Mouse (Mus musculus) neural tube, embryonic 14.5 days (tissue): ENCODE data around the gene Rfx1. TPM values are rescaled to one million over a fixed set of nuclear protein-coding genes. Genes with fewer than 3 reads are reported as not detected.

Source experiments
- ATAC-seq: fragments of 200-750 bp; cut with Nextera tagmentation; 2 replicates; pipeline ENCODE4 v1.8.0; 2017; ENCODE audit warnings: low read depth, mild to moderate bottlenecking, moderate TSS enrichment, moderate library complexity
- H3K27ac ChIP-seq: fragments of 300-500 bp; sonication (generic); 2 replicates; pipeline ENCODE4 v1.5.1; 2014; ENCODE audit warnings: low read depth, mild to moderate bottlenecking, control low read depth, low read length, moderate library complexity, mixed read lengths
- H3K27me3 ChIP-seq: fragments of 300-500 bp; sonication (generic); 2 replicates; pipeline ENCODE4 v1.6.1; 2014; ENCODE audit warnings: low read length; ENCODE audit not compliant: control insufficient read depth, insufficient read depth
- H3K36me3 ChIP-seq: fragments of 300-500 bp; sonication (generic); 2 replicates; pipeline ENCODE4 v1.6.1; 2014; ENCODE audit warnings: low read length, mixed read lengths; ENCODE audit not compliant: control insufficient read depth, insufficient read depth
- H3K4me1 ChIP-seq: fragments of 300-500 bp; sonication (generic); 2 replicates; pipeline ENCODE4 v1.6.1; 2014; ENCODE audit warnings: low read length; ENCODE audit not compliant: control insufficient read depth, insufficient read depth
- H3K4me2 ChIP-seq: fragments of 300-500 bp; sonication (generic); 2 replicates; pipeline ENCODE4 v1.6.1; 2014; ENCODE audit warnings: mild to moderate bottlenecking, low read depth, low read length, control low read depth
- H3K4me3 ChIP-seq: fragments of 300-500 bp; sonication (generic); 2 replicates; pipeline ENCODE4 v1.5.1; 2014; ENCODE audit warnings: low read depth, low read length, control low read depth, mixed read lengths
- H3K9ac ChIP-seq: fragments of 300-500 bp; sonication (generic); replicated peaks from 2 replicates; pipeline ENCODE4 v1.6.1; 2014; ENCODE audit warnings: low read depth, mild to moderate bottlenecking, control low read depth, low read length, mixed read lengths
- H3K9me3 ChIP-seq: fragments of 300-500 bp; sonication (generic); 2 replicates; pipeline ENCODE4 v1.6.1; 2016; ENCODE audit warnings: low read length; ENCODE audit not compliant: control insufficient read depth
- WGBS: fragments of 180-500 bp; shearing (Covaris S2); extraction: QIAGEN DNeasy Blood & Tissue Kit; methylation state at CpG from one replicate; pipeline ENCODE4 v1.1.7; 2014; 5-methylcytosine and 5-hydroxymethylcytosine counted together
- polyA plus RNA-seq: library from polyadenylated mRNA; unstranded; fragments of >200 nt; fragmentation: Nextera tagmentation; extraction: Ambion mirVana; gene quantifications from 2 replicates; pipeline ENCODE4 v1.2.1, GENCODE M21; 2014

Gene Rfx1
- polyA plus RNA-seq, 1 experiment from 2014 or later = 12.8 TPM

GRCm38 (mm10) chr8:84048171-84048570 lies 18.5 kb upstream of the Rfx1 start:
- Histone ChIP-seq H3K4me3 (no peak overlapping the region), H3K4me1 (no peaks in the 10 kb centered on the region), H3K27me3 (peaks cover 16% of the 10 kb centered on the region), H3K4me2 (no peak overlapping the region), H3K36me3 (no peaks in the 10 kb centered on the region), H3K9me3 (no peaks in the 10 kb centered on the region), H3K9ac (no peak overlapping the region), H3K27ac (no peak overlapping the region)
- ATAC-seq = no peak
- 69% methylated on average over 5 of the region's 5 CpGs for WGBS

- Histone ChIP-seq H3K4me3 (no peak overlapping the region), H3K4me2 (no peak overlapping the region), H3K36me3 (no peaks in the 10 kb centered on the region), H3K27me3 (no peaks in the 10 kb centered on the region), H3K9me3 (no peaks in the 10 kb centered on the region), H3K9ac (no peak overlapping the region), H3K4me1 (no peaks in the 10 kb centered on the region), H3K27ac (no peak overlapping the region)
- no peak for ATAC-seq
- WGBS = 82% methylated on average over 3 of the region's 3 CpGs
These were observed 13.9 kb upstream of the Rfx1 start for GRCm38 (mm10) chr8:84052746-84053145.

DNA sequence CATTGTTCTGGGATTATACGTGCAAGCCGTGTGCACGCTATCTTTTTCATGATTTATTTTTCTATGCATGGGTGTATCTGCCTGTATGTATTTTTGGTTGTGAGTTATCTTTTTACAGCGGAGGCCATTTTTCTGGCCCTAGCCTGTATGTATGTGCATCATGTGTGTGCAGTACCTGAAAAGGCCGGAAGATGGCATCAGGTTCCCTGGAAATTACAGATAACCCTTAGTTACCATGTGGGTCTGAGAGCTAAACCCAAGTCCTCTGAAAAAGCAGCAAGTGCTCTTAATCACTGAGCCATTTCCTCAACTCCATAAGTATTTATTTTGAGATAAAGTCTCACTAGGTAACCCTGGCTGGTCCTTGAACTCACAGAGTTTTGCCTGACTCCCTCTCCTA lies 13.4 kb upstream of the Rfx1 start:
- no peak overlapping the region for H3K27ac ChIP-seq
- H3K9ac ChIP-seq = no peak overlapping the region
- H3K9me3 ChIP-seq = no peaks in the 10 kb centered on the region
- no peak overlapping the region for H3K4me3 ChIP-seq
- 93% methylated on average over 5 of the region's 5 CpGs for WGBS
- no peak for ATAC-seq
- H3K36me3 ChIP-seq = no peaks in the 10 kb centered on the region
- no peaks in the 10 kb centered on the region for H3K27me3 ChIP-seq
- no peak overlapping the region for H3K4me2 ChIP-seq
- no peaks in the 10 kb centered on the region for H3K4me1 ChIP-seq

DNA sequence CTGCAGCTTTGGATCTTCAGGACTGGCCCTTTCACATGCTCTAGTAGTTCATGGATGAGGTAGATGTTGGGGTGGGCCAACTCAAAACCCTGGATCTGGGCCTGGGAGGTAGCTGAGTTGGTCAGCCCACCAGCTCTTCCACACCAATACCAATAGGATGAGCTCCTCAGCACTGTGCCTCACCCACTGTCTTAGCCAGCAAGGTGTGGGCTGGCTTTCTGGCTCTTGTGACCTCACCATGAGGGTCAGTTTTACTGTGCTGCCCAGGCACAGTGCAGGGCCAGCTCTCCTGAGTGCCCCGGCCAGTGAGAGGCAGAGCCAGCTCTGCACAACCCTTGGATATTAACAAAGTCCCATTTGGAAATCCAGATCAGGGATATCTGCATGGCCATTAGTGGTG lies 8.8 kb upstream of the Rfx1 start:
- 85% methylated on average over 1 of the region's 1 CpGs for WGBS
- Histone ChIP-seq H3K4me2 (no peak overlapping the region), H3K27me3 (no peaks in the 10 kb centered on the region), H3K4me3 (no peak overlapping the region), H3K27ac (no peak overlapping the region), H3K4me1 (no peaks in the 10 kb centered on the region), H3K9me3 (no peaks in the 10 kb centered on the region), H3K36me3 (no peaks in the 10 kb centered on the region), H3K9ac (no peak overlapping the region)
- ATAC-seq = no peak

DNA sequence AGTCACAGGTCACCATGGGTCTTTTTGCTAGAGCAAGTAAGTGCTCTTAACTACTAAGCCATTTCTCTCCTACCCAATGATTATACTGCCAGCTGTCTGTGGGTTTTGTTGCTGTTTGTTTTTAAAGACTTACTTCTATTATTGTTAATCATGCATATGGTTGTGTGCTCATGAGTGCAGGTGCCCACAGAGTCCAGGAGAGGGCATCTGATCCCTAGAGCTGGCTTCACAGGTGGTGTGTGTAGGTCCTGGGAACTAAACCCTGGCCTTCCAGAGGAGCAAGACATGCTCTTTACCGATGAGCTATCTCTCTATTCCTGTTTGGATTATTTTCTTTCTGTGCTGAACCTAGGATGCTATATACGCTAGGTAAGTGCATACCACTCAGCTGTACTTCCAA lies 7.4 kb upstream of the Rfx1 start:
- Histone ChIP-seq H3K36me3 (no peaks in the 10 kb centered on the region), H3K4me3 (no peak overlapping the region), H3K9me3 (no peaks in the 10 kb centered on the region), H3K9ac (no peak overlapping the region), H3K27ac (no peak overlapping the region), H3K4me2 (no peak overlapping the region), H3K4me1 (no peaks in the 10 kb centered on the region), H3K27me3 (no peaks in the 10 kb centered on the region)
- ATAC-seq = no peak
- 94% methylated on average over 2 of the region's 2 CpGs for WGBS

GRCm38 (mm10) chr8:84060245-84060644 lies 6.4 kb upstream of the Rfx1 start:
- Histone ChIP-seq H3K4me2 (no peak overlapping the region), H3K4me1 (no peaks in the 10 kb centered on the region), H3K9me3 (no peaks in the 10 kb centered on the region), H3K9ac (no peak overlapping the region), H3K4me3 (no peak overlapping the region), H3K27me3 (no peaks in the 10 kb centered on the region), H3K36me3 (no peaks in the 10 kb centered on the region), H3K27ac (no peak overlapping the region)
- 91% methylated on average over 2 of the region's 2 CpGs for WGBS
- no peak for ATAC-seq

GRCm38 (mm10) chr8:84063861-84064610 lies 2.6 kb upstream of the Rfx1 start:
- Histone ChIP-seq H3K27ac (no peak overlapping the region), H3K4me3 (no peak overlapping the region), H3K9me3 (no peaks in the 10 kb centered on the region), H3K27me3 (no peaks in the 10 kb centered on the region), H3K4me2 (no peak overlapping the region), H3K36me3 (no peaks in the 10 kb centered on the region), H3K4me1 (peaks cover 16% of the 10 kb centered on the region; the same call in 1 of the 2 replicates), H3K9ac (no peak overlapping the region)
- ATAC-seq = no peak
- 74% methylated on average over 8 of the region's 8 CpGs for WGBS

GRCm38 (mm10) chr8:84065037-84065436 lies 1.6 kb upstream of the Rfx1 start, which contains the start of gene Gm10643:
Gene Gm10643, minus strand, starts transcription at chr8:84065137.
- Histone ChIP-seq H3K4me3 (peak within 1 kb of the TSS; percentile 86), H3K9me3 (no peaks in the 10 kb centered on the region), H3K36me3 (no peaks in the 10 kb centered on the region), H3K4me1 (peaks cover 19% of the 10 kb centered on the region), H3K27me3 (no peaks in the 10 kb centered on the region), H3K4me2 (peak within 1 kb of the TSS; percentile 72), H3K27ac (peak within 1 kb of the TSS; percentile 75), H3K9ac (peak within 1 kb of the TSS; percentile 59)
- ATAC-seq = no peak
- WGBS = 91% methylated on average over 1 of the region's 1 CpGs

DNA sequence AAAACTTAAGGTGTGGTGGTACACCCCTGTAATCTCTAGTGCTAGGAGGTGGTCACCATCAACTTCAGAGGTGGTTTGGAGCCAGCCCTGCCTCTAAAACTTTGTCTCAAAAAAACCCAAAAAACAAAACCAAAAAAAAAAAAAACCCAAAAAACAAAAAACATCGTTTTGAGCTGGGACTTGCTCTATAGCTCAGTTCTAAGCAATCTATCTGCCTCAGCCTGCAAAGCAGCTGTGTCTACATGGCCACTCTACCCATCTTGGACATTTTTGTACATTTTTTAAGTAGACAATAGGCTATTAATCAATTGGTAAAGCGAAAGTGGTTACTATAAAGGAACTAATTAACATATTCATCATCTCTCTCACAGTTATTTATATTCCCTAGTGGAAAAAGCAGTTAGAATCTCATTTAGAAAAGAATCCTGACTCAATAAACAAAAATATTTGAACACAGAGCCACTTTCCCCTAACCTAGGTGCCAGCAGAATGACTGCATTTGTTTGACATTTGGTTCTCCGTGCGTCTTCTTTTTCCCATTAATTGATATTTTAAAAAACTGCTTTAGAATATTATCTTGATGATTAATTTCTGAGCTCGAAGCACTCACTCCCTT lies 1.1 kb upstream of the Rfx1 start:
- Histone ChIP-seq H3K27ac (peak overlapping the region; percentile 75), H3K4me2 (peak overlapping the region; percentile 72), H3K4me3 (peak overlapping the region; percentile 86), H3K9ac (peak overlapping the region; percentile 59), H3K36me3 (no peaks in the 10 kb centered on the region), H3K27me3 (no peaks in the 10 kb centered on the region), H3K4me1 (peaks cover 19% of the 10 kb centered on the region), H3K9me3 (no peaks in the 10 kb centered on the region)
- ATAC-seq = no peak
- WGBS = 15% methylated on average over 5 of the region's 5 CpGs
